ENCODE assay signal across 8 mouse cellular contexts in genomic region chr10:30537734-30538537, GRCm38 (mm10).
A peak's percentile ranks its signal among the peaks of the same experiment; 100 is the strongest.
DNase-seq lines count a peak whose midpoint lies in the region; ATAC-seq and TF ChIP-seq lines count a peak whose summit lies in the region.

No protein-coding gene starts in this region.

- H3K27ac ChIP-seq in neural tube, embryonic 11.5 days (ENCODE audit: low read depth, low read length): no peak overlapping the region
- no peak overlapping the region for H3K27ac ChIP-seq in forebrain, postnatal 0 days (ENCODE audit: low read depth, low read length)
- H3K27ac ChIP-seq in left cerebral cortex, adult 2 months: no peak overlapping the region
- no peak overlapping the region for H3K27ac ChIP-seq in heart, embryonic 10.5 days

- intact Hi-C loops in left cerebral cortex, adult 2 months (cut with DNase I): loop anchor here (2.0 to 10.0 kb wide), 3 partner anchors 713 to 1173 kb away; partner anchors contain the start of genes Rnf146 and Rspo3

- no peak overlapping the region for H3K4me2 ChIP-seq in neural tube, embryonic 11.5 days (ENCODE audit: low read depth)
- H3K4me2 ChIP-seq in forebrain, postnatal 0 days (ENCODE audit: low read depth): no peak overlapping the region

- peaks cover 2% of the 10 kb centered on the region; the same call in 1 of the 2 replicates for H3K36me3 ChIP-seq in neural tube, embryonic 11.5 days (ENCODE audit: control insufficient read depth, insufficient read depth, low read length)
- peaks cover 14% of the 10 kb centered on the region for H3K36me3 ChIP-seq in forebrain, postnatal 0 days (ENCODE audit: insufficient read depth)
- peaks cover 21% of the 10 kb centered on the region; the same call in 1 of the 2 replicates for H3K36me3 ChIP-seq in heart, embryonic 10.5 days

- no peak for DNase-seq in cerebellum, adult 8-10 months
- DNase-seq in neural tube, embryonic 11.5 days (ENCODE audit: low spot score): peak; percentile 25
- DNase-seq in neural tube, embryonic 10.5 days (ENCODE audit: extremely low spot score, low spot score): no peak
- DNase-seq in forebrain, postnatal 0 days: peak; percentile 76
- peak; percentile 36 to 47 for DNase-seq in left cerebral cortex, adult 2 months (ENCODE audit: extremely low spot score in 1 of 2, low spot score in 2 of 2)
- no peak for DNase-seq in heart, embryonic 10.5 days (ENCODE audit: low spot score)

- peak; percentile 82 for TF ChIP-seq CTCF in forebrain, postnatal 0 days (IDR thresholded peaks at IDR 0.05; ENCODE audit: low read depth)
- TF ChIP-seq CTCF in left cerebral cortex, adult 2 months (IDR thresholded peaks at IDR 0.05): peak; percentile 73

- H3K4me1 ChIP-seq in neural tube, embryonic 11.5 days (ENCODE audit: control insufficient read depth, insufficient read depth, low read length): no peaks in the 10 kb centered on the region
- no peaks in the 10 kb centered on the region for H3K4me1 ChIP-seq in forebrain, postnatal 0 days (ENCODE audit: insufficient read depth)
- H3K4me1 ChIP-seq in heart, embryonic 10.5 days: no peaks in the 10 kb centered on the region

- H3K9me3 ChIP-seq in neural tube, embryonic 11.5 days (ENCODE audit: control insufficient read depth, low read length): no peaks in the 10 kb centered on the region
- H3K9me3 ChIP-seq in forebrain, postnatal 0 days (ENCODE audit: low read length): no peaks in the 10 kb centered on the region
- no peaks in the 10 kb centered on the region for H3K9me3 ChIP-seq in heart, embryonic 10.5 days

- 0 out of 2 replicates have a peak, but pooled peaks have one; percentile 59 for ATAC-seq in cerebellum, adult (ENCODE audit: insufficient number of reproducible peaks, low FRiP score, low TSS enrichment)
- no peak for ATAC-seq in neural tube, embryonic 11.5 days (ENCODE audit: insufficient read depth, low FRiP score, low TSS enrichment)
- ATAC-seq in forebrain, postnatal 0 days: peak; percentile 87
- peak; percentile 41; the same call in 1 of the 2 replicates for ATAC-seq in neutrophil, adult 5-6 weeks (ENCODE audit: extremely low read depth, insufficient number of reproducible peaks, low FRiP score, poor library complexity, severe bottlenecking)

- 71% methylated on average over 10 of the region's 10 CpGs for WGBS in neural tube, embryonic 11.5 days
- WGBS in forebrain, postnatal 0 days: 58% methylated on average over 10 of the region's 10 CpGs
- WGBS in heart, embryonic 10.5 days: 79% methylated on average over 10 of the region's 10 CpGs

- H3K9ac ChIP-seq in neural tube, embryonic 11.5 days (ENCODE audit: low read length): no peak overlapping the region
- no peak overlapping the region for H3K9ac ChIP-seq in forebrain, postnatal 0 days

- H3K4me3 ChIP-seq in neural tube, embryonic 11.5 days (ENCODE audit: low read depth, low read length): no peak overlapping the region
- no peak overlapping the region for H3K4me3 ChIP-seq in forebrain, postnatal 0 days (ENCODE audit: low read depth, low read length)
- H3K4me3 ChIP-seq in left cerebral cortex, adult 2 months: no peak overlapping the region
- H3K4me3 ChIP-seq in heart, embryonic 10.5 days: no peak overlapping the region

- H3K27me3 ChIP-seq in neural tube, embryonic 11.5 days (ENCODE audit: control insufficient read depth, insufficient read depth, low read length): no peaks in the 10 kb centered on the region
- H3K27me3 ChIP-seq in forebrain, postnatal 0 days (ENCODE audit: insufficient read depth, low read length): no peaks in the 10 kb centered on the region
- H3K27me3 ChIP-seq in heart, embryonic 10.5 days (ENCODE audit: insufficient read depth, poor library complexity, severe bottlenecking): no peaks in the 10 kb centered on the region

Comparison
In these comparisons a context has a peak if more than half of its experiments do, and no peak if none do; other contexts are left out.
1. DNase-seq: peak in neural tube, embryonic 11.5 days (single experiment), forebrain, postnatal 0 days (single experiment) and left cerebral cortex, adult 2 months (2 of 2); none in cerebellum, adult 8-10 months (single experiment), neural tube, embryonic 10.5 days (single experiment) and heart, embryonic 10.5 days (single experiment).